Mouse (Mus musculus): ENCODE results near the gene Speer4c.
A peak's percentile ranks its signal among the peaks of the same experiment; 100 is the strongest.
"Not testable (repeated sequence)": the region's sequence is repeated elsewhere in the genome, so short reads cannot be mapped to it uniquely, and the experiment has no call there.

Gene Speer4c

DNA sequence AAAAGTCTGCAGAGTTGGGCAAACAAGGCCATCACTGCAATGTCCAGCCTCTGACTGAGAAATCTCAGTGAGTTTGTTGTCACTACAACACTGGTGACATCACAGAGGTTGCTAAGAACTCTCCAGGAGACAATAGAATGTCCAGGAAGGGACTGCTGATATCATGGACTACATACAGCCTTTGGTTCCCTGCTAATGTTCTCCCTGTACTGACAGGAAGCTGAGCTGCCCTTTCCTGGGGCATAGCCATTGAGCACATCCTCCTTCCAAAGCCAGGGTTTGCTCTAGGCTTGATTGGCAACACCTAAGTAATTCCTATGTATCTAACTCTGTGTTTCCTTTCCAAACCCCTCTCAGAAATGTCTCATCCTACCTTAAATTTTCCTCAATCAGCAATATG is at the start of gene Speer4c:
Speer4c (minus strand) TSS at position 101 of the 400 bp plus-strand sequence.
- DNase-seq (ENCODE audit: low spot score) = not testable (repeated sequence)

DNA sequence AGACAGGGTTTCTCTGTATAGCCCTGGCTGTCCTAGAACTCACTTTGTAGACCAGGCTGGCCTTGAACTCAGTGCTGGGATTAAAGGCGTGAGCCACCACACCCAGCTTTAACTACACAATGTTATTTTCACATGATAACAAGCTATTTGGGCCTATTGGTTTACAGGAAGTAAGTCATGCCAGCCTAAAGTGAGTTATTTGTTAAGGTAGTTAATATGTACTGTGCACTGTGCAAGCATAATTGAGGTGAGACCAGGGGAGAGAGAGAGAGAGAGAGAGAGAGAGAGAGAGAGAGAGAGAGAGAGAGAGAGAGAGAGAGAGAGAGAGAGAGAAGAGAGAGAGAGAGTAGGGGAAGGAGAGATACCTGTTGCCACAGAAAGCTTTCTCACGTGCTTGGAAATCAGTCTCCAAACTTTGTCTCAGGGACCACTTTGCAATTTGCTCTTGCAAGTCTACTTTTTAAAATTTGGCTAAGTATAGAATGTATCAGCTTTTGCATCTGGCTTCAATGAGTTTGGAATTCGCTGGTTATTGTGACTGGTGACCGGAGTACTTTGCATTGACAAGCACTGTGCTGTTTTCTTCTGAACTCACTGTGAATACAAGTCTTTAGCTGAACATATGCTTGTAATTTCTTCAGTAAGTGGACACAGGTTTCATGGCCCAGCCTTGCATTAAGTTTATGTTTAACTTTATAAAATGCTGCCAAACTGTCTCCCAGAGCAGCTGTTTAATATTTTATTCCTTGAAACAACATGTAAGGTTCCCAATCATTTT is 33.6 kb upstream of the Speer4c start:
- no peak for DNase-seq (ENCODE audit: low spot score)

DNA sequence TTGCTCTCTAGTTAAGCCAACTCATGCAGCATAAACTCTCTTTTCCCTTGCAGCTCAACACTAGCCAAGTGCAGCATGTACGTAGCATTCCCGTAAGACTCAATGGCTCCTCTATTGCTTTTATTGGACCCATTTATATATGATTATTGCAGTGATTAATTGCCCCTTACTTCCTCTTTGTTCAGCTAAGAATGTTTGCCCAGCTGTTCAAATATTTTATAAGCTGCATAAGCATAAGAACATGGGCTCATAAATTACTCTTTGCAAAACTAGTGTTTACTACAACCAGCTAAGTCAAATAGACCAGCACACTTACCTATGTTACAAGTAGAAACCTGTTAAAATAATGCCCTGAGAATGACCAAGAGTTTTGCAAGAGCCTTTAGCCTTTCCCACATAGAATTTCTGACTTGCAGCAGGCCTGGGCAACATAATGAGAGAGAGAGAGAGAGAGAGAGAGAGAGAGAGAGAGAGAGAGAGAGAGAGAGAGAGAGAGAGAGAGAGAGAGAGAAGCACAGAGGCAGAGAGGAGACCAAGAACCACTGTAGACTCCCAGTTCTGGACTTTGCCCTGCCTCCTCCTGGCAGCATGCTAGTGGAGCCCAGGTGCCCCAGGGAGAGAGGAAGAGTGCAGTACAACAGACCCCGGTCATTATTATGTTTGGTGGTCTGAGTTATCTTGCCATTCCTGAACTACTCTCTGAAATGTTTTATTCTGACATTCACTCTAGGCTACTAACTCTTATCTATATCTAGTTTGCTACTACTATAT is 20.2 kb upstream of the Speer4c start:
- no peak for DNase-seq (ENCODE audit: low spot score)

GRCm38 (mm10) chr5:15702891-15703290 is 11.2 kb downstream of the Speer4c start:
- peak; percentile 11 for DNase-seq (ENCODE audit: low spot score)

DNA sequence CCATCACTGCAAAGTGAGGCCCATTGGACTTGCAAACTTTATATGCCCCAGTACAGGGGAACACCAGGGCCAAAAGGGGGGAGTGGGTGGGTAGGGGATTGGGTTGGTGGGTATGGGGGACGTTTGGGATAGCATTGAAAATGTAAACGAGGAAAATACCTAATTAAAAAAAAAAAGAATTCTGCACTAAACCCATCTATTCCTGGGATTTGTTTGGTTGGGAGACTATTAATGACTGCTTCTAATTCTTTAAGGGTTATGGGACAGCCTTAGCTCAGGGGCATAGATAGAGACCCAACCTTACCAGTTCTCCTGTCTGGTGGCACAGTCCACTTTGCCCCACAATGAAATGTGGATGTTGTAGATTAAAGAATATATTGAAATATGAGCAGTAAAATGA is 16.4 kb downstream of the Speer4c start:
- not testable (repeated sequence) for DNase-seq (ENCODE audit: low spot score)

DNA sequence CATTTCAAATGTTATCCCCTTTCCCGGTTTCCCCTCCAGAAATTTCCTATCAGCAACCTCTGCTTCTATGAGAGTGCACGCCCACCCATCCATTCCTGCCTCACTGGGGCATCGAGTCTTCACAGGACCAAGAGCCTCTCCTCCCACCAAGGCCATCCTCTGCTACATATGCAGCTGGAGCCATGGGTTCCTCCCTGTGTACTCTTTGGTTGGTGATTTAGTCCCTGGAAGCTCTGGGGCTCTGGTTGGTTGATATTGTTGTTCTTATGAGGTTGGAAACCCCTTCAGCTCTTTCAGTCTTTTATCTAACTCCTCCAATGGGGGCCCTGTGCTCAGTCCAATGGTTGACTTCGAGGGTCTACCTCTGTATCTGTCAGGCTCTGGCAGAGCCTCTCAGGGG is 22.2 kb downstream of the Speer4c start:
- peak; percentile 6 for DNase-seq (ENCODE audit: low spot score)

- peak; percentile 22 for DNase-seq (ENCODE audit: low spot score)
Observed at GRCm38 (mm10) chr5:15690822-15691221, 23.2 kb downstream of the Speer4c start.

DNA sequence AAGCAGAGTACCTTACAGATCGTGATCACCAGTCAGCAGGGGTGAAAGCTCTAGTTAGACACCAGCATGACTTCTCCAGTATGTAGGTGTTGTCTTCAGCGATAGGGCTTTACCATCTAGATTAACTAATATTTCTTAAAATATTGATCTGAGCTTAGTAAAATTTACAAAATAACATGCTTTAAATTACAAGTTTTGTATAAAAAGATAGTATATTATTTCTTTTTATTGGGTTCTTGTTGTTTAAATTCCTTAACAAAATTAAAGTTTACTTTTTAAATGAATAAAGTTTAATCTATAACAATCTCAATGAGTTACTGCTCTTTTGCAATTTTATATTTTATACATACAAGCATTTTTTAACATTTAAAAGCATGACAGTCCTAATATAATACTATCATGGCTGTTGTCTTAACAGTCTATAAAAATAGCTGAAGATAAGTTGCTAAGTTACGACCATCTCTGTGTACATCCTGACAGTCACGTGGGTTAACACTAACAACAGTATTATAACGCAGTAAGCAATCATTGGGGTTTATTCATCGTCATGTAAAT is 24.3 kb downstream of the Speer4c start:
- peak; percentile 23 for DNase-seq (ENCODE audit: low spot score)

DNA sequence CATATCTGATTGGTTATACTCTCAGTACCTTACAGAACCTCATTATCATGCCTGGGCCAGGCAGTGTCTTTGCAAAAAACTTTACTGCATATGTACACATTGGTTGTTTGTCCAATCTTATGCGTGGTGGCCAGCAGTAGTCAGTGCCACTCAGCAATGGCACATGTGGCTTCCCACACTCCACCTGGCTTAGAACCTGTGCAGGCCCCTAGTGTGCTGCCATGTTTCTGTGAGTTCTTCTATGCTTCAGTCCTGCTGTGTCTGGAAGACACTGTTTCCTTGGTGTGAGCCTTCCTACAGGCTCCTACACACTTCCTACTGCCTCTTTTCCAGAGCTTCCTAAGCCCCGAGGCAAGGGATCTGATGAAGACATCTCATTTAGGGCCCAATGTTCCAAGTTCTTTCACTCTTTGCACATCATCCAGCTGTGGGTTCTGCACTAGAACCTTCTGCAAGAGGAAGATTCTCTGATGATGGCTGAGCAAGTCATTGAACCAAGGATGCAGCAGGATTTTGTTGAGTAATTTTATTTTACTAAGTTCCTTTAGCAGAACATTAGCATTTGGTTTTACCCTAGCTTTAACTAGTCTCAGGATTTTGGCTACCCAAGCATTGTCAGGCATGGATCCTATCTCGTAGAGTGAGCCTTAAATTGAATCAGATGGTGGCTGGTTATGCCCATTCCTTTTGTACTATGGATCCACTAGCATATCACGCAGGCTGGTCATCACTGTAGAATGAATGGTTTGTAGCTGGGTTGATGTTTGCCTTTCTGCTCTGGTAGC is 25.0 kb downstream of the Speer4c start:
- DNase-seq (ENCODE audit: low spot score) = peak; percentile 2

GRCm38 (mm10) chr5:15681301-15682035 is 32.6 kb downstream of the Speer4c start:
- peak; percentile 4 for DNase-seq (ENCODE audit: low spot score)

DNA sequence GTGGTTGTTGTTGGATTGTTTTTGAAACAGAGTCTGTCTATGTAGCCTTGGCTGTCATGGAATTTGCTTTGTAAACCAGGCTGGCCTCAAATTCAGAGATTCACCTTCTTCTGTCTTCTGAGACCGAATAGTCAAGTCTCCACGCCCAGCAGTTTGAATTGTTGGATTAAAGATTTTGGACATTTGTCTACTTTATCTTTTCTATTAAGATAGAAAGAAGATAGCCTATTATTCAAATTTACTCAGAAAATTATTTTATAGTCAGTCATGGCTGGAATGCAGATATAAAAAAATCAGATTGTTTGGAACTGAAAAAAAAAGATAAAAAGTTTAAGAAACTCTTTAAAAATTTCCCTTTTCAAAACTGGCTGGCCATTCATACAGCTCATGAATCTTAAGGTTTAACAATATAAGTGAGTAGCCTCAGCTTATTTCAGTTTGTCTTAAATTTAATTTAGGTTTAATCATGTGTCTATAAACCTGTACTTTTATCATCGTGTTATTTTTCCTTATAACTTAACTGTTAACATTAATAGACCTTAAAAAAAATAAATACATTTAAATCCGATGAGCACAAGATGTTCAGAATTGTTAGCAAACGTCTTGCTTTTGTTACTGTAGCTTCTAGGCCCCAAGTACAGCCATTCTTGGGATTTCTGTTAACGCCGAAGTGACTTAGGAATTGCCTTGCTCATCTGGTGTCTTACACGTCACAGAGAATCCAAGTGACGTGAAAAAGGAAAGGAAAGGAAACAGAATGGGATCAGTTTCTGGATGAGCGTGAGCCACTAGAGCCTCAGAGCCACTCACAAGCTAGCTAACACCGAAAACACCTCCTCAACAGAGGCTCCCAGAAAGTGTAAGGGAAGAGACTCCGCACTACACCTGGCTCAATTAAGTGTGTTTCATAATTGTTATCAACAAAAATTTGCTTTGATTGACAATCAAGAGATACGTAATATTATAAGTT is 33.8 kb downstream of the Speer4c start:
- peak; percentile 24 for DNase-seq (ENCODE audit: low spot score)

- DNase-seq (ENCODE audit: low spot score) = peak; percentile 18
Observed at GRCm38 (mm10) chr5:15678907-15679306, 35.2 kb downstream of the Speer4c start.

DNA sequence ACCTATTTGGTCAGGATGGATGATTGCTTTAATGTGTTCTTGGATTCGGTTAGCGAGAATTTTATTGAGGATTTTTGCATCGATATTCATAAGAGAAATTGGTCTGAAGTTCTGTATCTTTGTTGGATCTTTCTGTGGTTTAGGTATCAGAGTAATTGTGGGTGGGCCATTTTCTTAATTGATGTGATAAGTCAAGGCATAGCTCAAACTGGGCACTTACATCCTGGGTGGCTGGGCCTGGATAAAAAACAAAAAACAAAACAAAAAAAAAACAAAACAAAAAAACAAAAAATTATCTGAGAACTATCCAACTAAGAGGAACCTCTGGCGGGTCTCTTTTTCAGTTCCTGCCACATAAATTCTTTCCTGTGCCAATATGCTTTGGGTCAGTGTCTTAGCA is 36.3 kb downstream of the Speer4c start:
- peak; percentile 5 for DNase-seq (ENCODE audit: low spot score)

- DNase-seq (ENCODE audit: low spot score) = peak; percentile 14
Observed at GRCm38 (mm10) chr5:15674429-15675244, 39.4 kb downstream of the Speer4c start.

- DNase-seq (ENCODE audit: low spot score) = not testable (repeated sequence)
Observed at GRCm38 (mm10) chr5:15673989-15674388, 40.1 kb downstream of the Speer4c start.

- not testable (repeated sequence) for DNase-seq (ENCODE audit: low spot score)
Observed at GRCm38 (mm10) chr5:15670789-15671188, 43.3 kb downstream of the Speer4c start.

DNA sequence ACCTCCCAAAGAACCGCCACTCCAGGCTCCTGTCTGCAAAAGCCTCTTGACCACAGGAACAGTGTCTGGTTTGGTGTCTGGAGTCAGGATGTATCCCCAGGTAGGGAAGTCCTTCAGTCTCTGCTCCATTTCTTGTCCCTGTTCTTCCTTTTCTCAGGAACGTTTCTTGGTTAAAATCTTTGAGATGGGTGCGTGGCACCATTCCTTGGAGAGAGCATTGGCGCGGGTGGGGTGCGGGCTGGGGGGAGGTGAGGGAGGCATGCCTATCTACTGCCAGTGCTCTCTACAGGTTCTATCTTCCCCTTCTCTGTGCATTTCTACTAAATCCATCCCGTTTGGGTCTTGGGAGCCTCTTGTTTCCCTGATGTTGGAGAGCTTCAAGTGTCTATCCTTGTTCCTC is 50.2 kb downstream of the Speer4c start:
- DNase-seq (ENCODE audit: low spot score) = not testable (repeated sequence)
